Mouse (Mus musculus): ENCODE measurements around the gene Eng.
A peak's percentile ranks its signal among the peaks of the same experiment; 100 is the strongest.

DNA sequence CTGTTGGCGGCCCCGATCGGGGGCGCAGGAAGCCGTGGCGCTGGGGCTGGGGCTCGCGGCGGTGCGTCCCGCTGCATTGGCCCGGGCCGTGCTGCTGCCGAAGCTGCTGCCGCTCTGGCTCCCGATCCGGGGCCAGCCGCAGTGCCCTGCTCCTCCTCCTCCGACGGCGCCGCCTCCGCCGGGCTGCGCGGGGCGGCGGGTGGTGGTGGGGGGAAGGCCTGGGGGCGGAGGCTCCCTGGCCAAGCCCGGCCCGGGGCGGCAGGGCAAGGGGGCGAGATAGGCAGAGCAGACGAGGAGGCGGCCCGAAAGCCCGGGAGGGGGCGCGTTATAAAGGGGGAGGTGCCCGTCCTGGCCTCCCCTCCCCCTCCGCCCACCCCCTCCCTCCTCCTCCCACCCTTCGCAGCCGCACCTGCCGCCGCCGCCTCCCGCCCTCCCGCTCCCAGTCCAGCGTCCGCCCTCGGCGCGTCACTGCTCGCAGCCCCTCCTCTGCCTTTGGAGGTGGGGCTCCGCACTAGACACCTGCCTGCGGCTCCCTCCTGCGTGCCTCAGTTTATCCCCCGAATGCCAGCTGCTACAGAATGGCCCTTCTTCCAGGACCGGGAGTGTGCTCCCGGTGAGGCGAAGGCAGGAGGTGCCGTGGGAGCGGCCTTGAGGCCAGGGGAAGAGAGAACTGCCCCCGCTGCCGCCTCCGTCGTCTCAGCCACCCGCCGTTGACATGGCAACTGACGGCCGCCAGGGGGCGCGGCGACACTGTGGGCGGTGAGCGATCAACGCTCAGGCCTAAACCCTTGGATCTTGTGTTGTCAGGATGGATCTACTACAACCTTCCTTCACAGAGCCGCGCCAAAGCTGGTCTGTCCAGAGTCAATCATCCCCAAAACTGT lies 66.8 kb downstream of the Eng start, which contains the start of gene Cdk9:
- TF ChIP-seq CTCF (IDR thresholded peaks at IDR 0.05; ENCODE audit: borderline replicate concordance, insufficient read depth, low read depth, low read length): peak; percentile 94
- peak; percentile 66; the same call in 1 of the 2 replicates for TF ChIP-seq POLR2A (IDR thresholded peaks at IDR 0.05; ENCODE audit: borderline replicate concordance, insufficient read depth, low read length)
